Mouse (Mus musculus) myocyte (in vitro differentiated cells): ENCODE measurements around the gene Icam1.

Experiments used
- MAX ChIP-seq: IDR thresholded peaks from one replicate; pipeline ENCODE4 v1.6.1; 2011; ENCODE audit warnings: low read depth, mild to moderate bottlenecking, control low read depth
- MYOD1 ChIP-seq, 3 experiments: IDR thresholded peaks; one replicate each; pipeline ENCODE4 v1.6.1; 2011; ENCODE audit warnings: control low read depth in 2 of 3, low read depth in 2 of 3, mild to moderate bottlenecking in 2 of 3, moderate library complexity in 1 of 3; ENCODE audit not compliant: insufficient read length in 2 of 3, control insufficient read depth in 1 of 3
- MYOG ChIP-seq, 3 experiments: IDR thresholded peaks; one replicate each; pipeline ENCODE4 v1.6.1; 2011; ENCODE audit warnings: control low read depth in 2 of 3, low read depth in 2 of 3, mild to moderate bottlenecking in 2 of 3; ENCODE audit not compliant: insufficient read length in 2 of 3, control insufficient read depth in 1 of 3, insufficient read depth in 1 of 3
- POLR2A ChIP-seq: IDR thresholded peaks from one replicate; pipeline ENCODE4 v1.6.1; 2011; ENCODE audit warnings: low read depth, mild to moderate bottlenecking, control low read depth, moderate library complexity; ENCODE audit not compliant: insufficient read length
- TCF12 ChIP-seq: IDR thresholded peaks from one replicate; pipeline ENCODE4 v1.6.1; 2011; ENCODE audit warnings: mild to moderate bottlenecking, control low read depth; ENCODE audit not compliant: poor library complexity, insufficient read depth, severe bottlenecking
- USF1 ChIP-seq: IDR thresholded peaks from one replicate; pipeline ENCODE4 v1.6.1; 2011; ENCODE audit warnings: low read depth, mild to moderate bottlenecking, control low read depth, moderate library complexity

- no peak for TF ChIP-seq POLR2A
- no peak for TF ChIP-seq MYOD1 (IDR thresholded peaks at IDR 0.05; ENCODE audit: control insufficient read depth in 1 of 3, insufficient read length in 2 of 3, low read depth in 2 of 3)
- TF ChIP-seq MYOG (IDR thresholded peaks at IDR 0.05; ENCODE audit: control insufficient read depth in 1 of 3, insufficient read depth in 1 of 3, insufficient read length in 2 of 3, low read depth in 2 of 3), result no peak
- no peak for TF ChIP-seq USF1
- no peak for TF ChIP-seq MAX
- TF ChIP-seq TCF12, result no peak
Measured at GRCm38 (mm10) chr9:21035586-21035985, 19.8 kb downstream of the Icam1 start.
